Mouse (Mus musculus) lung, postnatal 0 days (tissue): ENCODE measurements around the gene Prkca. TPM values are rescaled to one million over a fixed set of nuclear protein-coding genes. Genes with fewer than 3 reads are reported as not detected.

Experiments
- ATAC-seq: fragments of 200-750 bp; cut with Nextera tagmentation; 2 replicates; pipeline ENCODE4 v1.8.0; 2017; ENCODE audit warnings: moderate library complexity
- DNase-seq: peaks from one replicate; pipeline ENCODE4 v3.0.0-alpha.2; 2016; ENCODE audit warnings: low spot score
- H3K27ac ChIP-seq: fragments of 300-500 bp; sonication (generic); 2 replicates; pipeline ENCODE4 v1.5.1; 2014; ENCODE audit warnings: antibody characterized with exemption, mild to moderate bottlenecking, low read length, mixed read lengths
- H3K27me3 ChIP-seq: fragments of 300-500 bp; sonication (generic); replicated peaks from 2 replicates; pipeline ENCODE4 v1.6.1; 2014; ENCODE audit warnings: low read length, mixed read lengths; ENCODE audit not compliant: insufficient read depth
- H3K36me3 ChIP-seq: fragments of 300-500 bp; sonication (generic); 2 replicates; pipeline ENCODE4 v1.6.1; 2014; ENCODE audit warnings: low read length, mixed read lengths; ENCODE audit not compliant: insufficient read depth
- H3K4me1 ChIP-seq: fragments of 300-500 bp; sonication (generic); 2 replicates; pipeline ENCODE4 v1.6.1; 2014; ENCODE audit warnings: antibody characterized with exemption, low read depth, low read length, mixed read lengths; ENCODE audit not compliant: insufficient read depth
- H3K4me2 ChIP-seq: fragments of 300-500 bp; sonication (generic); replicated peaks from 2 replicates; pipeline ENCODE4 v1.6.1; 2014; ENCODE audit warnings: low read depth, mild to moderate bottlenecking, low read length, moderate library complexity, mixed read lengths
- H3K4me3 ChIP-seq: fragments of 300-500 bp; sonication (generic); 2 replicates; pipeline ENCODE4 v1.5.1; 2014; ENCODE audit warnings: low read depth, low read length
- H3K9ac ChIP-seq: fragments of 300-500 bp; sonication (generic); replicated peaks from 2 replicates; pipeline ENCODE4 v1.6.1; 2014; ENCODE audit warnings: low read depth, mild to moderate bottlenecking
- H3K9me3 ChIP-seq: fragments of 300-500 bp; sonication (generic); 2 replicates; pipeline ENCODE4 v1.6.1; 2016; ENCODE audit warnings: low read length, mixed read lengths
- CTCF ChIP-seq: IDR thresholded peaks from 2 replicates; pipeline ENCODE4 v1.5.1; 2016; ENCODE audit warnings: antibody characterized with exemption, mild to moderate bottlenecking
- EP300 ChIP-seq: IDR thresholded peaks from 2 replicates; pipeline ENCODE4 v1.6.1; 2016; ENCODE audit warnings: antibody characterized with exemption, mild to moderate bottlenecking, control low read depth
- WGBS: fragments of 180-500 bp; shearing (Covaris S2); extraction: QIAGEN DNeasy Blood & Tissue Kit; methylation state at CpG from one replicate; pipeline ENCODE4 v1.1.7; 2014; 5-methylcytosine and 5-hydroxymethylcytosine counted together
- polyA plus RNA-seq: library from polyadenylated mRNA; unstranded; fragments of >200 nt; fragmentation: Nextera tagmentation; extraction: Ambion mirVana; gene quantifications from 2 replicates; pipeline ENCODE4 v1.2.1, GENCODE M21; 2015

The Prkca gene
- polyA plus RNA-seq, 1 experiment from 2014 or later: 4.0 TPM

GRCm38 (mm10) chr11:108104085-108104484, 239.6 kb downstream of the Prkca start:
- DNase-seq (no peak), ATAC-seq (no peak)
- no peaks in the 10 kb centered on the region for H3K27me3 ChIP-seq
- TF ChIP-seq EP300: no peak
- no peak for TF ChIP-seq CTCF
- no peak overlapping the region for H3K9ac ChIP-seq
- no peaks in the 10 kb centered on the region for H3K9me3 ChIP-seq
- H3K4me2 ChIP-seq: no peak overlapping the region
- H3K36me3 ChIP-seq: no peaks in the 10 kb centered on the region
- H3K4me3 ChIP-seq: no peak overlapping the region
- no peak overlapping the region for H3K27ac ChIP-seq
- no peaks in the 10 kb centered on the region; the same call in 1 of the 2 replicates for H3K4me1 ChIP-seq
- WGBS: 95% methylated on average over 6 of the region's 6 CpGs

GRCm38 (mm10) chr11:108101280-108101950, 242.3 kb downstream of the Prkca start:
- no peak overlapping the region for H3K27ac ChIP-seq
- H3K4me1 ChIP-seq: no peaks in the 10 kb centered on the region; the same call in 1 of the 2 replicates
- H3K4me2 ChIP-seq: no peak overlapping the region
- peak; percentile 69 for ATAC-seq
- H3K27me3 ChIP-seq: no peaks in the 10 kb centered on the region
- H3K9me3 ChIP-seq: no peaks in the 10 kb centered on the region
- H3K4me3 ChIP-seq: no peak overlapping the region
- peak; percentile 77 for TF ChIP-seq EP300
- TF ChIP-seq CTCF: no peak
- H3K36me3 ChIP-seq: no peaks in the 10 kb centered on the region
- H3K9ac ChIP-seq: no peak overlapping the region
- DNase-seq: peak; percentile 56
- 44% methylated on average over 8 of the region's 8 CpGs for WGBS

GRCm38 (mm10) chr11:108098306-108098705, 245.4 kb downstream of the Prkca start:
- no peaks in the 10 kb centered on the region for H3K27me3 ChIP-seq
- H3K36me3 ChIP-seq: no peaks in the 10 kb centered on the region
- no peak for ATAC-seq
- H3K9me3 ChIP-seq: no peaks in the 10 kb centered on the region
- no peak overlapping the region for H3K27ac ChIP-seq
- 62% methylated on average over 7 of the region's 7 CpGs for WGBS
- no peak overlapping the region for H3K4me3 ChIP-seq
- DNase-seq: no peak
- no peaks in the 10 kb centered on the region; the same call in 1 of the 2 replicates for H3K4me1 ChIP-seq
- H3K9ac ChIP-seq: no peak overlapping the region
- no peak overlapping the region for H3K4me2 ChIP-seq
- TF ChIP-seq EP300: no peak
- no peak for TF ChIP-seq CTCF

GRCm38 (mm10) chr11:108094796-108095195, 248.9 kb downstream of the Prkca start:
- Histone ChIP-seq H3K9ac (no peak overlapping the region), H3K4me3 (no peak overlapping the region), H3K27me3 (no peaks in the 10 kb centered on the region), H3K4me2 (no peak overlapping the region), H3K4me1 (no peaks in the 10 kb centered on the region), H3K9me3 (no peaks in the 10 kb centered on the region), H3K27ac (no peak overlapping the region), H3K36me3 (no peaks in the 10 kb centered on the region)
- WGBS: 90% methylated on average over 5 of the region's 5 CpGs
- TF ChIP-seq EP300 (no peak), CTCF (no peak)
- DNase-seq: no peak
- no peak for ATAC-seq

GRCm38 (mm10) chr11:108093248-108093647, 250.5 kb downstream of the Prkca start:
- no peaks in the 10 kb centered on the region for H3K36me3 ChIP-seq
- no peaks in the 10 kb centered on the region for H3K27me3 ChIP-seq
- no peaks in the 10 kb centered on the region for H3K9me3 ChIP-seq
- TF ChIP-seq EP300 (no peak), CTCF (no peak)
- H3K4me1 ChIP-seq: no peaks in the 10 kb centered on the region
- no peak overlapping the region for H3K27ac ChIP-seq
- H3K4me2 ChIP-seq: no peak overlapping the region
- H3K4me3 ChIP-seq: no peak overlapping the region
- DNase-seq: no peak
- no peak for ATAC-seq
- H3K9ac ChIP-seq: no peak overlapping the region
- 84% methylated on average over 4 of the region's 4 CpGs for WGBS

- ATAC-seq (no peak), DNase-seq (no peak)
- Histone ChIP-seq H3K27me3 (no peaks in the 10 kb centered on the region), H3K27ac (no peak overlapping the region), H3K4me1 (no peaks in the 10 kb centered on the region), H3K36me3 (no peaks in the 10 kb centered on the region), H3K4me2 (no peak overlapping the region), H3K9ac (no peak overlapping the region), H3K4me3 (no peak overlapping the region), H3K9me3 (no peaks in the 10 kb centered on the region)
- TF ChIP-seq EP300: no peak
- TF ChIP-seq CTCF: no peak
- WGBS: 84% methylated on average over 3 of the region's 3 CpGs
Observed at GRCm38 (mm10) chr11:108091238-108091637, 252.5 kb downstream of the Prkca start.
